Comparison of ENCODE assay signal across 8 mouse cellular contexts in genomic region chr4:121002400-121003171, GRCm38 (mm10). TPM values are rescaled to one million over a fixed set of nuclear protein-coding genes. Genes with fewer than 3 reads are reported as not detected.
DNase-seq lines count a peak whose midpoint lies in the region; ATAC-seq lines count a peak whose summit lies in the region.

No protein-coding gene starts in this region.

- DNase-seq in CD4-positive helper T cell, adult 2 months (ENCODE audit: low read depth, low spot score): peak; percentile 78
- peak; percentile 86 for DNase-seq in Muller cell, postnatal 12 days (ENCODE audit: inconsistent ontology term)
- DNase-seq in forebrain, embryonic 10.5 days (ENCODE audit: extremely low spot score, low spot score): no peak
- peak; percentile 27 for DNase-seq in lung, postnatal 14 days
- DNase-seq in retina, embryonic 14.5 days (ENCODE audit: low spot score): peak; percentile 70
- no peak for DNase-seq in heart, postnatal 25 days (ENCODE audit: low spot score)
- no peak for DNase-seq in adrenal gland, adult 8-10 months

- no peak for ATAC-seq in intestine, embryonic 15.5 days

- WGBS in forebrain, embryonic 10.5 days: 33% methylated on average over 8 of the region's 8 CpGs
- WGBS in intestine, embryonic 15.5 days: 44% methylated on average over 8 of the region's 8 CpGs

- no peak overlapping the region for H3K4me3 ChIP-seq in forebrain, embryonic 10.5 days
- H3K4me3 ChIP-seq in intestine, embryonic 15.5 days (replicated peaks): no peak overlapping the region

- no peak overlapping the region for H3K4me2 ChIP-seq in intestine, embryonic 15.5 days (replicated peaks)

- no peak overlapping the region for H3K9ac ChIP-seq in intestine, embryonic 15.5 days

- intact Hi-C loops in heart, postnatal 25 days (cut with DNase I): no loop called here

- H3K4me1 ChIP-seq in forebrain, embryonic 10.5 days: peaks cover 29% of the 10 kb centered on the region
- H3K4me1 ChIP-seq in intestine, embryonic 15.5 days (replicated peaks): peaks cover 13% of the 10 kb centered on the region

- no peaks in the 10 kb centered on the region for H3K36me3 ChIP-seq in forebrain, embryonic 10.5 days (replicated peaks)
- no peaks in the 10 kb centered on the region for H3K36me3 ChIP-seq in intestine, embryonic 15.5 days

- no peaks in the 10 kb centered on the region for H3K9me3 ChIP-seq in forebrain, embryonic 10.5 days
- no peaks in the 10 kb centered on the region for H3K9me3 ChIP-seq in intestine, embryonic 15.5 days

- H3K27me3 ChIP-seq in forebrain, embryonic 10.5 days (ENCODE audit: poor library complexity, severe bottlenecking): peaks cover 48% of the 10 kb centered on the region
- H3K27me3 ChIP-seq in intestine, embryonic 15.5 days (replicated peaks): no peaks in the 10 kb centered on the region

- H3K27ac ChIP-seq in forebrain, embryonic 10.5 days: peak overlapping the region; percentile 48; the same call in 1 of the 2 replicates
- H3K27ac ChIP-seq in intestine, embryonic 15.5 days: no peak overlapping the region

RNA-seq across cellular contexts. Expression of gene Smap2, which starts 14.5 kb away (rescaled TPM):
- 11.3 and 13.5 TPM in 2 replicates for polyA plus RNA-seq in forebrain, embryonic 10.5 days (2016; fragmentation: Nextera tagmentation; extraction: Ambion mirVana)
- 15.1 and 16.1 TPM in 2 replicates for polyA plus RNA-seq in intestine, embryonic 15.5 days (2015; fragmentation: Nextera tagmentation; extraction: Ambion mirVana)
- total RNA-seq in heart, postnatal 25 days (2021): 10 to 100 TPM; 42.2 to 42.4 TPM
- total RNA-seq in adrenal gland, adult 8-10 months (2022): 10 to 100 TPM; 36.5 to 42.7 (median 40.3) TPM

RNA-seq across cellular contexts. Expression of gene Col9a2, which starts 36.6 kb away (rescaled TPM):
- 1.4 and 1.5 TPM in 2 replicates for polyA plus RNA-seq in forebrain, embryonic 10.5 days (2016; fragmentation: Nextera tagmentation; extraction: Ambion mirVana)
- 11.1 and 12.0 TPM in 2 replicates for polyA plus RNA-seq in intestine, embryonic 15.5 days (2015; fragmentation: Nextera tagmentation; extraction: Ambion mirVana)
- total RNA-seq in heart, postnatal 25 days (2021): not detected
- under 1 TPM; 0.40 to 0.78 (median 0.57) TPM for total RNA-seq in adrenal gland, adult 8-10 months (2022)

RNA-seq across cellular contexts. Expression of gene Zfp69, which starts 51.1 kb away (rescaled TPM):
- polyA plus RNA-seq in forebrain, embryonic 10.5 days (2016; fragmentation: Nextera tagmentation; extraction: Ambion mirVana): 9.9 and 10.5 TPM in 2 replicates
- 6.0 and 6.3 TPM in 2 replicates for polyA plus RNA-seq in intestine, embryonic 15.5 days (2015; fragmentation: Nextera tagmentation; extraction: Ambion mirVana)
- 1 to 10 TPM in 1 of 2 experiments, under 1 TPM in 1; 0.95 to 1.2 TPM for total RNA-seq in heart, postnatal 25 days (2021)
- 1 to 10 TPM; 1.5 to 3.4 (median 2.9) TPM for total RNA-seq in adrenal gland, adult 8-10 months (2022)

Comparison
In these comparisons a context has a peak if more than half of its experiments do, and no peak if none do; other contexts are left out.
1. DNase-seq: peak in CD4-positive helper T cell, adult 2 months (single experiment), Muller cell, postnatal 12 days (single experiment), lung, postnatal 14 days (single experiment) and retina, embryonic 14.5 days (single experiment); none in forebrain, embryonic 10.5 days (single experiment), heart, postnatal 25 days (single experiment) and adrenal gland, adult 8-10 months (single experiment).